Mouse (Mus musculus): ENCODE results near the gene Uhrf1bp1. TPM values are rescaled to one million over a fixed set of nuclear protein-coding genes. Genes with fewer than 3 reads are reported as not detected.
A peak's percentile ranks its signal among the peaks of the same experiment; 100 is the strongest.
"Not testable (repeated sequence)": the region's sequence is repeated elsewhere in the genome, so short reads cannot be mapped to it uniquely, and the experiment has no call there.

Gene Uhrf1bp1
- polyA plus RNA-seq, 1 experiment from 2014 or later = 9.3 TPM

GRCm38 (mm10) chr17:27824941-27825340 is 31.3 kb upstream of the Uhrf1bp1 start:
- Histone ChIP-seq H3K36me3 (replicated peaks) (no peaks in the 10 kb centered on the region), H3K9me3 (no peaks in the 10 kb centered on the region), H3K27me3 (ENCODE audit: poor library complexity, severe bottlenecking) (no peaks in the 10 kb centered on the region), H3K4me1 (peaks cover 33% of the 10 kb centered on the region), H3K4me3 (no peak overlapping the region), H3K27ac (no peak overlapping the region)
- WGBS = 80% methylated on average over 1 of the region's 1 CpGs
- DNase-seq (ENCODE audit: extremely low spot score, low spot score) = no peak

GRCm38 (mm10) chr17:27825539-27825938 is 30.7 kb upstream of the Uhrf1bp1 start:
- Histone ChIP-seq H3K27ac (no peak overlapping the region), H3K36me3 (replicated peaks) (no peaks in the 10 kb centered on the region), H3K27me3 (ENCODE audit: poor library complexity, severe bottlenecking) (no peaks in the 10 kb centered on the region), H3K4me3 (peak overlapping the region; percentile 50; the same call in 1 of the 2 replicates), H3K9me3 (no peaks in the 10 kb centered on the region), H3K4me1 (peaks cover 33% of the 10 kb centered on the region)
- no peak for DNase-seq (ENCODE audit: extremely low spot score, low spot score)
- WGBS = 39% methylated on average over 3 of the region's 3 CpGs

GRCm38 (mm10) chr17:27825984-27826905 is 30.0 kb upstream of the Uhrf1bp1 start:
- Histone ChIP-seq H3K4me3 (peak overlapping the region; percentile 50), H3K27ac (peak overlapping the region; percentile 84), H3K27me3 (ENCODE audit: poor library complexity, severe bottlenecking) (no peaks in the 10 kb centered on the region), H3K9me3 (no peaks in the 10 kb centered on the region), H3K4me1 (peaks cover 28% of the 10 kb centered on the region), H3K36me3 (replicated peaks) (no peaks in the 10 kb centered on the region)
- DNase-seq (ENCODE audit: extremely low spot score, low spot score) = peak; percentile 56
- 5% methylated on average over 22 of the region's 22 CpGs for WGBS

GRCm38 (mm10) chr17:27826908-27827383 is 29.3 kb upstream of the Uhrf1bp1 start:
- Histone ChIP-seq H3K36me3 (replicated peaks) (no peaks in the 10 kb centered on the region), H3K4me1 (peaks cover 24% of the 10 kb centered on the region), H3K4me3 (peak overlapping the region; percentile 50), H3K9me3 (no peaks in the 10 kb centered on the region), H3K27ac (peak overlapping the region; percentile 84), H3K27me3 (ENCODE audit: poor library complexity, severe bottlenecking) (no peaks in the 10 kb centered on the region)
- 0% methylated on average over 8 of the region's 9 CpGs for WGBS
- DNase-seq (ENCODE audit: extremely low spot score, low spot score) = peak; percentile 40

GRCm38 (mm10) chr17:27827511-27827910 is 28.7 kb upstream of the Uhrf1bp1 start:
- no peak for DNase-seq (ENCODE audit: extremely low spot score, low spot score)
- Histone ChIP-seq H3K27me3 (ENCODE audit: poor library complexity, severe bottlenecking) (no peaks in the 10 kb centered on the region), H3K4me1 (peaks cover 24% of the 10 kb centered on the region), H3K9me3 (no peaks in the 10 kb centered on the region), H3K4me3 (peak overlapping the region; percentile 50), H3K36me3 (replicated peaks) (no peaks in the 10 kb centered on the region), H3K27ac (peak overlapping the region; percentile 70)
- 25% methylated on average over 6 of the region's 6 CpGs for WGBS

- WGBS = 48% methylated on average over 7 of the region's 7 CpGs
- no peaks in the 10 kb centered on the region for H3K9me3 ChIP-seq
- DNase-seq (ENCODE audit: extremely low spot score, low spot score) = no peak
- H3K36me3 ChIP-seq (replicated peaks) = no peaks in the 10 kb centered on the region
- H3K4me3 ChIP-seq = no peak overlapping the region
- no peaks in the 10 kb centered on the region for H3K27me3 ChIP-seq (ENCODE audit: poor library complexity, severe bottlenecking)
- no peak overlapping the region for H3K27ac ChIP-seq
- H3K4me1 ChIP-seq = peaks cover 24% of the 10 kb centered on the region
Observed at GRCm38 (mm10) chr17:27830411-27830810, 25.8 kb upstream of the Uhrf1bp1 start.

GRCm38 (mm10) chr17:27837850-27838249 is 18.4 kb upstream of the Uhrf1bp1 start, which contains the start of gene Snrpc:
Gene Snrpc, plus strand, starts transcription at chr17:27838150.
- DNase-seq (ENCODE audit: extremely low spot score, low spot score); H3K27me3 ChIP-seq (ENCODE audit: poor library complexity, severe bottlenecking); H3K27ac ChIP-seq; H3K9me3 ChIP-seq; H3K4me3 ChIP-seq: not testable (repeated sequence)
- Histone ChIP-seq H3K36me3 (replicated peaks) (peaks cover 11% of the 10 kb centered on the region), H3K4me1 (peaks cover 18% of the 10 kb centered on the region)
- 86% methylated on average over 4 of the region's 4 CpGs for WGBS

- H3K36me3 ChIP-seq (replicated peaks) = peaks cover 29% of the 10 kb centered on the region
- DNase-seq (ENCODE audit: extremely low spot score, low spot score) = peak; percentile 97
- no peaks in the 10 kb centered on the region for H3K9me3 ChIP-seq
- H3K27ac ChIP-seq = peak overlapping the region; percentile 89
- H3K4me3 ChIP-seq = peak overlapping the region; percentile 96
- H3K27me3 ChIP-seq (ENCODE audit: poor library complexity, severe bottlenecking) = no peaks in the 10 kb centered on the region; the same call in 1 of the 2 replicates
- peaks cover 18% of the 10 kb centered on the region for H3K4me1 ChIP-seq
- 3% methylated on average over 35 of the region's 35 CpGs for WGBS
Observed at GRCm38 (mm10) chr17:27839469-27840252, 16.6 kb upstream of the Uhrf1bp1 start.

- DNase-seq (ENCODE audit: extremely low spot score, low spot score) = no peak
- H3K4me3 ChIP-seq = no peak overlapping the region
- no peak overlapping the region for H3K27ac ChIP-seq
- no peaks in the 10 kb centered on the region for H3K4me1 ChIP-seq
- no peaks in the 10 kb centered on the region for H3K27me3 ChIP-seq (ENCODE audit: poor library complexity, severe bottlenecking)
- 91% methylated on average over 1 of the region's 1 CpGs for WGBS
- peaks cover 98% of the 10 kb centered on the region for H3K36me3 ChIP-seq (replicated peaks)
- no peaks in the 10 kb centered on the region for H3K9me3 ChIP-seq
Observed at GRCm38 (mm10) chr17:27848351-27848750, 7.9 kb upstream of the Uhrf1bp1 start.

- H3K36me3 ChIP-seq (replicated peaks) = peaks cover 83% of the 10 kb centered on the region
- H3K4me3 ChIP-seq = no peak overlapping the region
- no peak for DNase-seq (ENCODE audit: extremely low spot score, low spot score)
- H3K27ac ChIP-seq = no peak overlapping the region
- no peaks in the 10 kb centered on the region for H3K4me1 ChIP-seq
- no peaks in the 10 kb centered on the region for H3K27me3 ChIP-seq (ENCODE audit: poor library complexity, severe bottlenecking)
- H3K9me3 ChIP-seq = no peaks in the 10 kb centered on the region
- 90% methylated on average over 3 of the region's 3 CpGs for WGBS
Observed at GRCm38 (mm10) chr17:27851076-27851475, 5.2 kb upstream of the Uhrf1bp1 start.

GRCm38 (mm10) chr17:27856798-27857648 is 782 bp downstream of the Uhrf1bp1 start:
- H3K36me3 ChIP-seq (replicated peaks) = peaks cover 30% of the 10 kb centered on the region
- H3K9me3 ChIP-seq = no peaks in the 10 kb centered on the region
- peak; percentile 72 for DNase-seq (ENCODE audit: extremely low spot score, low spot score)
- no peaks in the 10 kb centered on the region for H3K27me3 ChIP-seq (ENCODE audit: poor library complexity, severe bottlenecking)
- peaks cover 35% of the 10 kb centered on the region for H3K4me1 ChIP-seq
- H3K27ac ChIP-seq = peak overlapping the region; percentile 94
- 2% methylated on average over 52 of the region's 52 CpGs for WGBS
- H3K4me3 ChIP-seq = peak overlapping the region; percentile 66

Data from forebrain, embryonic 10.5 days (tissue).